Mouse (Mus musculus) CH12.LX (cell line): ENCODE measurements around the gene Lrmda.

Experiments used
- CTCF ChIP-seq, 2 experiments: IDR thresholded peaks in 1 of 2; conservative IDR thresholded peaks in 1 of 2; 2 replicates each; pipeline ENCODE4 v1.5.1; 2011 to 2012; ENCODE audit warnings: low read depth in 2 of 2, low read length in 2 of 2, improper control_type of control experiment in 1 of 2, inconsistent platforms in 1 of 2, mild to moderate bottlenecking in 1 of 2, moderate library complexity in 1 of 2
- EP300 ChIP-seq: IDR thresholded peaks from 2 replicates; pipeline ENCODE4 v1.6.1; 2011; ENCODE audit warnings: low read length, improper control_type of control experiment
- GABPA ChIP-seq: IDR thresholded peaks from 2 replicates; pipeline ENCODE4 v1.6.1; 2012; ENCODE audit warnings: low read depth, low read length, improper control_type of control experiment, inconsistent platforms; ENCODE audit not compliant: insufficient replicate concordance
- JUND ChIP-seq: conservative IDR thresholded peaks from 2 replicates; pipeline ENCODE4 v1.6.1; 2011; ENCODE audit warnings: low read depth, low read length, improper control_type of control experiment
- MAZ ChIP-seq: IDR thresholded peaks from 2 replicates; pipeline ENCODE4 v1.6.1; 2012; ENCODE audit warnings: low read depth, mild to moderate bottlenecking, inconsistent platforms, low read length, improper control_type of control experiment, moderate library complexity
- MXI1 ChIP-seq: IDR thresholded peaks from 2 replicates; pipeline ENCODE4 v1.6.1; 2011; ENCODE audit warnings: mild to moderate bottlenecking, low read depth, low read length, improper control_type of control experiment
- POLR2A ChIP-seq: IDR thresholded peaks from 2 replicates; pipeline ENCODE4 v1.6.1; 2011; ENCODE audit warnings: low read depth, mild to moderate bottlenecking, improper control_type of control experiment, low read length
- UBTF ChIP-seq: IDR thresholded peaks from 2 replicates; pipeline ENCODE4 v1.6.1; 2012; ENCODE audit warnings: low read depth, mild to moderate bottlenecking, inconsistent platforms, low read length, improper control_type of control experiment, moderate library complexity
- ZC3H11A ChIP-seq: IDR thresholded peaks from 2 replicates; pipeline ENCODE4 v1.6.1; 2012; ENCODE audit warnings: low read depth, mild to moderate bottlenecking, inconsistent platforms, low read length, improper control_type of control experiment

GRCm38 (mm10) chr14:22139281-22139680 lies 119.8 kb downstream of the Lrmda start:
- TF ChIP-seq CTCF (conservative IDR thresholded peaks at IDR 0.05 in 1 of 2, IDR thresholded peaks at IDR 0.05 in 1 of 2; ENCODE audit: low read depth in 2 of 2, low read length in 2 of 2) = no peak
- TF ChIP-seq POLR2A = no peak
- TF ChIP-seq UBTF = no peak
- TF ChIP-seq JUND = no peak
- no peak for TF ChIP-seq MXI1
- no peak for TF ChIP-seq EP300
- no peak for TF ChIP-seq GABPA
- TF ChIP-seq ZC3H11A = no peak
- TF ChIP-seq MAZ = no peak
